ENCODE assay signal across 14 mouse cellular contexts in genomic region chr3:86950652-86951051, GRCm38 (mm10).
"Had no signal": no experiment of that assay in that cellular context is flagged by ENCODE, and none has a peak within 500 bp of the region (broad histone marks: within the 10 kb centered on the region; RNA-seq: fewer than 3 reads in every experiment).

No protein-coding gene starts in this region.

- DNase-seq: gastrocnemius, postnatal 14 days; gastrocnemius, postnatal 36 days; heart, adult 11 months; heart, adult 2 months; heart, postnatal 14 days; heart, postnatal 36 days; kidney, adult 11 months; kidney, adult 2 months; kidney, adult 9 months; kidney, postnatal 14 days; kidney, postnatal 36 days; layer of hippocampus, adult 9-11 months; layer of hippocampus, postnatal 36 days; left cerebral cortex, postnatal 4 days had no signal
